Comparison of ENCODE assay signal across 11 mouse cellular contexts in the genomic region with DNA sequence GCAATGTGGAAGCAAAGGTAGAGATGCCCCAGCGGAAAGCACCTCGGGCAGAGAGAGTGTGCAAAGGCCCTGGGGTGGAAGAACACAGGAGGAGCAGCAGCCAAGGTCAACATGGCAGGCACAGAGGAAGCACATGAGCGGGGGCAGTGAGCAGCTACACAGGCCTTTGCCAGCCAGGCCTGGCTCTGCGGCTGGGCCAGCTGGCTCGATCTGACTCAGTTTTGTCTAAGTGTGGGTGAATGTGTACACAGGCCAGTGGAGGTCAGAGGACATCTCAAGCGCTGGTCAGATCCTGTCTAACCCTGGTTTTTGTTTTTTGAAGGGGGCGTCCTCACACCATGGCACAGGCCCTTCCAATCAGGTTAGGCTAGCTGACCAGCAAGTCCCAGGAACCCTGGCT. TPM values are rescaled to one million over a fixed set of nuclear protein-coding genes. Genes with fewer than 3 reads are reported as not detected.
DNase-seq lines count a peak whose midpoint lies in the region; ATAC-seq lines count a peak whose summit lies in the region.
"Had no signal": no experiment of that assay in that cellular context is flagged by ENCODE, and none has a peak within 500 bp of the region (broad histone marks: within the 10 kb centered on the region; RNA-seq: fewer than 3 reads in every experiment).

No protein-coding gene starts in this region.

- intact Hi-C loops in heart, postnatal 25 days (cut with DNase I) = no loop called here

- 0 out of 2 replicates have a peak, but pooled peaks cover 5% of the 10 kb centered on the region for H3K36me3 ChIP-seq in heart, embryonic 10.5 days
- no peaks in the 10 kb centered on the region for H3K36me3 ChIP-seq in neural tube, embryonic 13.5 days
- H3K36me3 ChIP-seq: intestine, embryonic 15.5 days had no signal

- H3K9ac ChIP-seq in neural tube, embryonic 13.5 days = no peak overlapping the region
- H3K9ac ChIP-seq: intestine, embryonic 15.5 days had no signal

- H3K4me3 ChIP-seq in heart, embryonic 10.5 days = no peak overlapping the region
- no peak overlapping the region for H3K4me3 ChIP-seq in neural tube, embryonic 13.5 days
- H3K4me3 ChIP-seq: intestine, embryonic 15.5 days; midbrain, embryonic 10.5 days had no signal

- 83% methylated on average over 7 of the region's 7 CpGs for WGBS in heart, embryonic 10.5 days
- 79% methylated on average over 7 of the region's 7 CpGs for WGBS in neural tube, embryonic 13.5 days

- no peaks in the 10 kb centered on the region for H3K9me3 ChIP-seq in heart, embryonic 10.5 days
- H3K9me3 ChIP-seq in neural tube, embryonic 13.5 days = no peaks in the 10 kb centered on the region
- H3K9me3 ChIP-seq: intestine, embryonic 15.5 days; midbrain, embryonic 10.5 days had no signal

- peaks cover 97% of the 10 kb centered on the region for H3K4me1 ChIP-seq in heart, embryonic 10.5 days
- H3K4me1 ChIP-seq in neural tube, embryonic 13.5 days (replicated peaks) = peaks cover 100% of the 10 kb centered on the region

- H3K27me3 ChIP-seq in heart, embryonic 10.5 days (ENCODE audit: insufficient read depth, poor library complexity, severe bottlenecking) = no peaks in the 10 kb centered on the region
- H3K27me3 ChIP-seq in neural tube, embryonic 13.5 days = no peaks in the 10 kb centered on the region
- H3K27me3 ChIP-seq: intestine, embryonic 15.5 days had no signal

- ATAC-seq in neural tube, embryonic 13.5 days (ENCODE audit: low read depth) = no peak
- ATAC-seq: intestine, embryonic 15.5 days had no signal

- DNase-seq in adrenal gland, adult (ENCODE audit: inconsistent age in 2 of 2, low spot score in 1 of 2) = peak; percentile 51 to 81
- DNase-seq in adrenal gland, postnatal 4 days (ENCODE audit: low spot score in 2 of 2) = no peak
- DNase-seq in heart, embryonic 10.5 days (ENCODE audit: low spot score) = no peak
- DNase-seq in heart, postnatal 25 days (ENCODE audit: low spot score) = no peak
- DNase-seq in neural tube, embryonic 10.5 days (ENCODE audit: extremely low spot score, low spot score) = no peak
- DNase-seq in lung, postnatal 4 days = no peak
- DNase-seq in frontal cortex, adult 2 months (ENCODE audit: extremely low spot score in 1 of 2, low spot score in 1 of 2) = no peak
- DNase-seq: cerebellum, adult 9-11 months had no signal

- peak overlapping the region; percentile 72 for H3K27ac ChIP-seq in heart, embryonic 10.5 days
- H3K27ac ChIP-seq in neural tube, embryonic 13.5 days (replicated peaks) = 0 out of 2 replicates have a peak overlapping the region, but pooled peaks have one; percentile 23
- H3K27ac ChIP-seq: intestine, embryonic 15.5 days; midbrain, embryonic 10.5 days had no signal

- no peak overlapping the region for H3K4me2 ChIP-seq in neural tube, embryonic 13.5 days
- H3K4me2 ChIP-seq: intestine, embryonic 15.5 days had no signal

RNA-seq across cellular contexts. Expression of a gene that starts 10.9 kb away (rescaled TPM):
- total RNA-seq in adrenal gland, postnatal 4 days (2021) = 100 to 1,000 TPM; 240 to 243 TPM
- polyA plus RNA-seq in heart, embryonic 10.5 days (2016; fragmentation: Nextera tagmentation; extraction: Ambion mirVana) = 17.8 and 23.3 TPM in 2 replicates
- total RNA-seq in heart, postnatal 25 days (2021) = 10 to 100 TPM; 67.8 to 89.5 TPM
- polyA plus RNA-seq in neural tube, embryonic 13.5 days (2015; fragmentation: Nextera tagmentation; extraction: Ambion mirVana) = 29.2 and 30.4 TPM in 2 replicates
- 115 and 145 TPM in 2 replicates for polyA plus RNA-seq in frontal cortex, adult 2 months (2012; rRNA removed)

Comparison
In these comparisons a context has a peak if more than half of its experiments do, and no peak if none do; other contexts are left out.
1. DNase-seq: peak in adrenal gland, adult (2 of 2); none in adrenal gland, postnatal 4 days (0 of 2), heart, embryonic 10.5 days (single experiment), heart, postnatal 25 days (single experiment), neural tube, embryonic 10.5 days (single experiment), lung, postnatal 4 days (0 of 2) and frontal cortex, adult 2 months (0 of 2).